Mouse (Mus musculus) olfactory bulb, adult 2 months (tissue): ENCODE measurements around the gene Wfdc5.

ENCODE experiments used
- CTCF ChIP-seq: fragments of 200-500 bp; IDR thresholded peaks from 2 replicates; pipeline ENCODE4 v1.5.1; 2012; ENCODE audit warnings: low read depth, mild to moderate bottlenecking, low read length, moderate library complexity; ENCODE audit not compliant: insufficient read depth
- POLR2A ChIP-seq: fragments of 200-500 bp; IDR thresholded peaks from 2 replicates; pipeline ENCODE4 v1.6.1; 2012; ENCODE audit warnings: mild to moderate bottlenecking, low read depth, low read length, moderate library complexity; ENCODE audit not compliant: insufficient read depth

GRCm38 (mm10) chr2:164195971-164196699 lies 13.6 kb upstream of the Wfdc5 start:
- TF ChIP-seq CTCF (no peak), POLR2A (no peak)
